25 mouse cellular contexts compared by ENCODE assay signal in genomic region chr13:59360026-59360425, GRCm38 (mm10).
DNase-seq lines count a peak whose midpoint lies in the region; ATAC-seq and TF ChIP-seq lines count a peak whose summit lies in the region.
"Had no signal": no experiment of that assay in that cellular context is flagged by ENCODE, and none has a peak within 500 bp of the region (broad histone marks: within the 10 kb centered on the region; RNA-seq: fewer than 3 reads in every experiment).

No protein-coding gene starts in this region.

- WGBS in embryonic facial prominence, embryonic 14.5 days, result 68% methylated on average over 3 of the region's 3 CpGs
- WGBS in embryonic facial prominence, embryonic 10.5 days, result 79% methylated on average over 3 of the region's 3 CpGs
- WGBS in lung, postnatal 0 days, result 52% methylated on average over 3 of the region's 3 CpGs
- WGBS in lung, adult 2 months, result 61% methylated on average over 3 of the region's 3 CpGs
- 75% methylated on average over 3 of the region's 3 CpGs for WGBS in kidney, adult 2 months

- no peak overlapping the region for H3K4me2 ChIP-seq in embryonic facial prominence, embryonic 14.5 days (ENCODE audit: low read depth, low read length)
- H3K4me2 ChIP-seq in lung, postnatal 0 days (replicated peaks; ENCODE audit: low read depth, low read length), result no peak overlapping the region
- H3K4me2 ChIP-seq: embryonic facial prominence, embryonic 13.5 days; forebrain, embryonic 13.5 days had no signal

- no peaks in the 10 kb centered on the region for H3K27me3 ChIP-seq in embryonic facial prominence, embryonic 14.5 days (replicated peaks; ENCODE audit: control insufficient read depth, insufficient read depth, low read length)
- H3K27me3 ChIP-seq in embryonic facial prominence, embryonic 10.5 days (replicated peaks; ENCODE audit: low read depth, poor library complexity, severe bottlenecking), result 0 out of 2 replicates have a peak, but pooled peaks cover 4% of the 10 kb centered on the region
- H3K27me3 ChIP-seq in lung, postnatal 0 days (replicated peaks; ENCODE audit: insufficient read depth, low read length), result no peaks in the 10 kb centered on the region
- no peaks in the 10 kb centered on the region; the same call in 1 of the 2 replicates for H3K27me3 ChIP-seq in kidney, adult 2 months (replicated peaks; ENCODE audit: control insufficient read depth, insufficient read depth, low read length)
- H3K27me3 ChIP-seq: CH12.LX; embryonic facial prominence, embryonic 13.5 days; forebrain, embryonic 13.5 days had no signal

- H3K27ac ChIP-seq in embryonic facial prominence, embryonic 14.5 days (replicated peaks; ENCODE audit: low read depth, low read length), result no peak overlapping the region
- H3K27ac ChIP-seq in embryonic facial prominence, embryonic 10.5 days (replicated peaks), result no peak overlapping the region
- H3K27ac ChIP-seq in lung, postnatal 0 days (ENCODE audit: low read length), result no peak overlapping the region
- no peak overlapping the region for H3K27ac ChIP-seq in kidney, adult 2 months (ENCODE audit: insufficient read depth, low read depth, low read length)
- H3K27ac ChIP-seq: embryonic facial prominence, embryonic 13.5 days; forebrain, embryonic 13.5 days had no signal

- peak; percentile 16 for DNase-seq in embryonic facial prominence, embryonic 14.5 days (ENCODE audit: low spot score)
- DNase-seq in embryonic facial prominence, embryonic 10.5 days (ENCODE audit: low spot score), result no peak
- peak; percentile 15 for DNase-seq in lung, postnatal 0 days (ENCODE audit: low spot score)
- no peak for DNase-seq in lung, adult 2 months
- DNase-seq in kidney, adult 2 months, result no peak
- DNase-seq in right cerebral cortex, postnatal 4 days, result no peak
- DNase-seq: adrenal gland, adult 8-10 months; adrenal gland, postnatal 14 days; adrenal gland, postnatal 36 days; B cell, adult 2 months; cerebellum, adult 18-20 months; cerebellum, adult 8-10 months; cerebellum, adult 9-11 months; cerebellum, postnatal 14 days; cerebellum, postnatal 36 days had no signal

- no peaks in the 10 kb centered on the region for H3K36me3 ChIP-seq in embryonic facial prominence, embryonic 14.5 days (ENCODE audit: control insufficient read depth, insufficient read depth, low read length)
- no peaks in the 10 kb centered on the region for H3K36me3 ChIP-seq in embryonic facial prominence, embryonic 10.5 days (replicated peaks)
- H3K36me3 ChIP-seq in lung, postnatal 0 days (ENCODE audit: insufficient read depth, low read length), result no peaks in the 10 kb centered on the region
- H3K36me3 ChIP-seq in kidney, adult 2 months (ENCODE audit: control insufficient read depth, insufficient read depth, low read length), result no peaks in the 10 kb centered on the region
- H3K36me3 ChIP-seq: embryonic facial prominence, embryonic 13.5 days; G1E had no signal

- TF ChIP-seq EP300 in lung, postnatal 0 days (IDR thresholded peaks at IDR 0.05), result no peak

- H3K9ac ChIP-seq in embryonic facial prominence, embryonic 14.5 days (ENCODE audit: low read depth, low read length), result no peak overlapping the region
- no peak overlapping the region for H3K9ac ChIP-seq in lung, postnatal 0 days (replicated peaks; ENCODE audit: low read depth)
- H3K9ac ChIP-seq: embryonic facial prominence, embryonic 13.5 days; forebrain, embryonic 13.5 days had no signal

- TF ChIP-seq POLR2A in lung, adult 2 months (IDR thresholded peaks at IDR 0.05; ENCODE audit: borderline replicate concordance, extremely low read depth, low read depth, low read length), result no peak
- TF ChIP-seq POLR2A in kidney, adult 2 months (IDR thresholded peaks at IDR 0.05; ENCODE audit: low read depth, low read length), result no peak

- no peak for TF ChIP-seq CTCF in lung, postnatal 0 days (IDR thresholded peaks at IDR 0.05)
- TF ChIP-seq CTCF in lung, adult 2 months (IDR thresholded peaks at IDR 0.05; ENCODE audit: insufficient read depth, low read length), result no peak
- no peak for TF ChIP-seq CTCF in kidney, adult 2 months (conservative IDR thresholded peaks at IDR 0.05; ENCODE audit: insufficient read depth, insufficient read length, low read depth, low read length)

- no peak overlapping the region for H3K4me3 ChIP-seq in embryonic facial prominence, embryonic 14.5 days (ENCODE audit: low read depth, low read length)
- no peak overlapping the region for H3K4me3 ChIP-seq in embryonic facial prominence, embryonic 10.5 days
- no peak overlapping the region for H3K4me3 ChIP-seq in lung, postnatal 0 days (ENCODE audit: low read depth, low read length)
- H3K4me3 ChIP-seq in lung, adult 2 months (replicated peaks; ENCODE audit: extremely low read depth, low read depth, low read length), result no peak overlapping the region
- no peak overlapping the region for H3K4me3 ChIP-seq in kidney, adult 2 months (ENCODE audit: insufficient read depth, low read depth, low read length)
- H3K4me3 ChIP-seq: embryonic facial prominence, embryonic 13.5 days; forebrain, embryonic 13.5 days had no signal

- ATAC-seq in embryonic facial prominence, embryonic 14.5 days (ENCODE audit: low read depth), result no peak
- ATAC-seq in lung, postnatal 0 days, result peak; percentile 14; the same call in 1 of the 2 replicates
- peak; percentile 87 for ATAC-seq in common myeloid progenitor, adult 5-6 weeks (replicated peaks; ENCODE audit: low read depth, poor library complexity, severe bottlenecking)
- ATAC-seq in hematopoietic stem cell, adult 5-6 weeks (replicated peaks in 1 of 2; ENCODE audit: insufficient read depth in 1 of 2, low FRiP score in 2 of 2, low TSS enrichment in 1 of 2, low read depth in 1 of 2, poor library complexity in 2 of 2, severe bottlenecking in 2 of 2), result peak; percentile 26 to 47; a peak in 1 of 4 replicates
- ATAC-seq: activated CD4-positive, CD25-positive, alpha-beta regulatory T cell, adult 4 months; CD4-positive, CD25-positive, alpha-beta regulatory T cell, adult 4 months; forebrain, embryonic 13.5 days; forebrain, embryonic 16.5 days; Patski had no signal

- H3K9me3 ChIP-seq in embryonic facial prominence, embryonic 14.5 days (ENCODE audit: control insufficient read depth, low read length), result no peaks in the 10 kb centered on the region
- H3K9me3 ChIP-seq in embryonic facial prominence, embryonic 10.5 days, result no peaks in the 10 kb centered on the region
- H3K9me3 ChIP-seq in lung, postnatal 0 days (ENCODE audit: low read length), result no peaks in the 10 kb centered on the region
- H3K9me3 ChIP-seq: embryonic facial prominence, embryonic 13.5 days; forebrain, embryonic 13.5 days had no signal

- H3K4me1 ChIP-seq in embryonic facial prominence, embryonic 14.5 days (ENCODE audit: control insufficient read depth, insufficient read depth, low read length), result no peaks in the 10 kb centered on the region
- H3K4me1 ChIP-seq in embryonic facial prominence, embryonic 10.5 days, result peaks cover 5% of the 10 kb centered on the region; the same call in 1 of the 2 replicates
- no peaks in the 10 kb centered on the region for H3K4me1 ChIP-seq in lung, postnatal 0 days (ENCODE audit: insufficient read depth, low read depth, low read length)
- no peaks in the 10 kb centered on the region for H3K4me1 ChIP-seq in lung, adult 2 months (ENCODE audit: control insufficient read depth, insufficient read depth, low read length)
- no peaks in the 10 kb centered on the region for H3K4me1 ChIP-seq in kidney, adult 2 months (ENCODE audit: control insufficient read depth, insufficient read depth, low read length)
- H3K4me1 ChIP-seq: forebrain, embryonic 13.5 days had no signal

Comparison
In these comparisons a context has a peak if more than half of its experiments do, and no peak if none do; other contexts are left out.
1. DNase-seq: peak in embryonic facial prominence, embryonic 14.5 days (single experiment) and lung, postnatal 0 days (single experiment); none in embryonic facial prominence, embryonic 10.5 days (single experiment), lung, adult 2 months (single experiment), kidney, adult 2 months (single experiment) and right cerebral cortex, postnatal 4 days (single experiment).